Mouse (Mus musculus) lung, postnatal 36 days (tissue): ENCODE data around the gene Scg3.

Experiments used
- DNase-seq: peaks from one replicate; pipeline ENCODE4 v3.0.0; 2022; ENCODE audit warnings: mixed read lengths

Scg3 gene

DNA sequence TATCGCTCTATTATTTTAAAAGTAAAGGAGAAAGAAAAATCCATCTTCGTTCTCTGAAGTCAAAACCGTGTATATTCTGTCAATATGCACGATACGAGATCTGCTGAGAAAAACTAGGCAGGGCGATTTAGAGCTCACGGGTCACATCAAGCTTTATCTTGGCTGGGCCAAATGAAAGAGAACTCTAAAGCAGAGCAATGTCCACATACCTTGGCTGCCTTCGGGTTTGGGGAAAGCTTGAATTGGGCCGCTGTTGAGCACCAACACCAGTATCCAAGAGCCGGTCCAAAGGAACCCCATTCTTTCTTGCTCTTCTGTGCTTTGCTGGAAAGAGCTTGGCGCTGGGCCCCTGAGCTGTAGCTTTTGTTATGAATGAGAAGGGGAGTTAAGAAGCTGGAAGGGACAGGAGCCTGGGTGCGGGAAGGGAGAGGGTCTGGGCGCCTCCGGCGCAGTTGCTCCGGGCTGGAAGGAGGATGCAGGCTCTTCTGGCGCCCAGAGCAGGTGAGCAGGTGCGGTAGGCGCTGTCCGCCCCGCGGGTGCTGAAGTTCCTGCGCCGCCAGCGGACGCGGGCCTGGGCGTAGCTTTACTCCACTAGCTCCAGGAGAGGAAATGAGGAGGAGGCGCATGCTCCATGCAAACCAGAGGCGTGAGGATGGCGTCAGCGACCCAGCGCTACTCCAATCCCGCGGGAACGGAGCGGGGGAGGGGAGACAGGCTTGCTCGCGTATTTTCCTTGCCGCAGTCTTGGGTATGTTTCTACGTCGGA, at the start of gene Scg3:
Gene Scg3, minus strand, starts transcription at position 631 of the 766 bp plus-strand sequence.
- DNase-seq, result peak; percentile 59

DNA sequence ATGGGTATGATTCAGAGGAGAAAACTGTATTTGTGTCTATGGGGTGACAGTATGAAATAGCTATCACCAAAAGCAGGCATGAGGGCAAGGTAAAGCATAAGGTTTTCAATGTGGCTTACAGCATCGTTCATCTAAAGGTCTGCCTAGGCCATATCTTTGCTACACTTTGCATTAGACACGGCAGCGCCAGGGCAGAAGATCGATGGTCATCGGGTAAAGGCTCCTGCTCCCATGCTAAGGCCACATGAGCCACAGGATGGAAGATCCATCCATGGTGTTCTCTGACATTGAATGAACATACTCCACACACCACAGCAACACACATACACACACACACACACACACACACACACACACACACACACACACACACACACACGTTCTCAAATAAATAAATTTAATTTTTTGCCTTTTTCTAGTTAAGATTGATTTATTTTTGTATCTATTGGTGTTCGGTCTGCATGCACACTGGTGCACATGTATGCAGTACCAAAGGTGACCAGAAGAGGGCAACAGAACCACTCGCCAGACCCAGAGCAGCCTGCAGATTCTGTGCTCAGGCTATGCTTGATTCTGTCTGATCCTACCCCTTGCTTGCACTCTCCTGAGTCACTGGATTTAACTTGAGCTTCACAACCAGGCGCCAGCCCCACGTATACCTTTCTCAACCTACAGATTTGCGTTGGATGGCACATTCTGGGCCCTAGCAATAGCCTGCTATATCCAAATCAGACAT, 36.3 kb upstream of the Scg3 start:
- DNase-seq, result peak; percentile 76

DNA sequence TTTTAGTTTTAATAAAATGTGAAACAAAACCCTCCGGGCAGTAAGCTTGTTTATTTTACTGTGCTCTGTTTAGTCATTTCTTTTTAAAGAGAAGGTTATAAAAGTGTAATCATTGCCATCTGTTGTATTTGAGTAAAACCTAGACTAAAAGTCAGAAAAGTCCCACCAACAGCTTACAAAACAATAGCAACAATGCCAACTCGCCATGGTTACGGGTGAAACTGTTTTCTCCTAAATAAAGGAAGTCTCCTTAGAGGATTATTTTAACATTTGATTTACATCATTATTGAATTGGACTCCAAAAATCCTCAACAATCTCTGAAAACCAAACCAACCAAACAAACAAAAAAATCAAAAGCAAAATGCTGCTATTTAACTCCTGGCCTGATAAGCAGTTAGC, 35.6 kb upstream of the Scg3 start:
- DNase-seq, result peak; percentile 20

DNA sequence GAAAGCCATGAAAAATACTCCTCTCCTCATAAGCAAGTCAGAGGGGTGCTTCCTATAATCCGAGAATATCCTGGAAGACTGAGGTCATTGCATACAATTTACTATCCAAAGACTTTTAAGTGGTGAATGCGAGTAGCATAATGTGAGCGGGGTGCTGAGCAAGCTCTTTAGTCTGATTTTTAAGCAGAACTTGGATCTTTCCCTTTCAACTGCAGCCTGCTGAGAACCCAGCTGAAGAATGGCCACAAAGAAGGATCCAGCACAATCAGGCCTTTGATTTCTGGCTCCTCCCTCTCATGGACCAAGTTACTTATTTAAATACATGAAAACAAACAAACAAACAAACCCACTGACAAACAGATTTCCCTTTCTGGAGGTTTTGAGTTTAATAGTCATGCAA, 916 bp upstream of the Scg3 start:
- DNase-seq, result no peak

DNA sequence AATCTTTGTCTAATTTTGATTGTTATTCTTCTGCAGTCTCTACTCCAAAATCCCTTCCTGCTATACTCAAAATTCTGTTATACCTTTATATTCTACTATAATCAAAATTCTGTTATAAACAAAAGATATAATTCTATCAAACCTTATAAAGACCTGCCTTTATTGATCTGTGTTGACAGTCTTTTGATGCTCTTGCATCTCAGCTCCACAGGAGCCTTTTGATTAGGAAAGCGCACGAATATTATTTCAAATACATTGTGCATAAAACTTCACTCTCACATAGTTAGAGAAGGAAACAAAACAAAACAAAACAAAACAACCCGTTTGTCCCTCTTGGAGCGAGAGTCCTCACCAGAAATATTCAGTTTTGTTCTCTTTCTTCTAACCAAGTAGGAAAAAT, 436 bp upstream of the Scg3 start:
- no peak for DNase-seq

DNA sequence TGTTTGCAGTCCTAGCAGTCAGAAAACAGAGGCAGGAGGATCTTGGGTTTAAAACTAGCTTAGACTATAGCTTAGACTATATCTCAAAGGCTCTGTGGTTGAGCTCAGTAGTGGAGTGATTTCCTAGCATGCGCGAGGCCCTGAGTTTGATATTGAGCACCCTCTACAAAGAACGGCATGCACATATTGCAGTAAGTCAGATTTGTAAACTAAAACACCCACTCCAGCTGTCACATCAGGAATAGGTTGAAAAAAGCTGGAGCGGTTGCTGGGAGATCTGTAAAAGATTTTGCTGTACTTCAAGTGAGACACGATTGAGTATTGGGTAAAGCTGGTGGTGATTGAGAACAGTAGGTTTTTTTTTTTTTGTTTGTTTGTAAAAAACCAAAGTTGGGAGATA, 3.2 kb downstream of the Scg3 start:
- DNase-seq, result no peak

DNA sequence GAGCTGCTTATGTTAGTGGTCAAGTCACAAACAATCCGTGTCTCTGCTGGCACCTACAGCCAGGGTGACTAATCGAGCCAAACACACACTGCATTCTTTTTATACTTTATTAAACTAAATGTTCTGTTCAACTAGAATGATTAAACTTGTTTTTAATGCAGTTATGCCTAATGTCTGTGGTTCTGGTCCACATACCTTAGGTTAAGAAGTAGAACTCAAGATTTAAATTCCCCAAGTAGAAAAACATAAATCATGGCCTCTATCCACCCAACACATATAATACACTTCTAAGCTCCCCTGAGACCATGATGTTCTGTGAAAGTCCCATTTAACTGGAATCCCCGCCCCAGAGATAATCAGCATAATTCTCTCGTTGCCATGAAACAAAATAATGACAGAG, 4.2 kb downstream of the Scg3 start:
- no peak for DNase-seq

DNA sequence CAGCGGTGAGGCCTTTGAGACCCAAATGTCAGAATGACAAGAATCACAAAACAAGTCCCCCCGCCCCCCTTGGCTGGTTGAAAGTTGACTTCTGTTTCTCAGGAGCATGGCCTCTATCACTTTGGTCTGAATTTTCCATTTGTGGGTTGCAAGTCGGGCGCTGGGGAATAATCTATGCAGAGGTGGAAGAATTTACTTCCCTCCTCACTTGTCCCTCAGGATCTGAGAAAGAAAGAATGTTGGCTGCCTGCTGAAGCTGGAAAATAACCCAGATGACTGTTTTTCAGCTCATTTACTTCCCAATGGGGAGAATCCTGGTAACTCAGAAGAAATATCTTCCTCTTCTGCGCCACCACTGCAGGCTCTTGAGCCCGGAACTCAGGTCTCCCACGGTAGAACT, 5.5 kb downstream of the Scg3 start:
- no peak for DNase-seq

DNA sequence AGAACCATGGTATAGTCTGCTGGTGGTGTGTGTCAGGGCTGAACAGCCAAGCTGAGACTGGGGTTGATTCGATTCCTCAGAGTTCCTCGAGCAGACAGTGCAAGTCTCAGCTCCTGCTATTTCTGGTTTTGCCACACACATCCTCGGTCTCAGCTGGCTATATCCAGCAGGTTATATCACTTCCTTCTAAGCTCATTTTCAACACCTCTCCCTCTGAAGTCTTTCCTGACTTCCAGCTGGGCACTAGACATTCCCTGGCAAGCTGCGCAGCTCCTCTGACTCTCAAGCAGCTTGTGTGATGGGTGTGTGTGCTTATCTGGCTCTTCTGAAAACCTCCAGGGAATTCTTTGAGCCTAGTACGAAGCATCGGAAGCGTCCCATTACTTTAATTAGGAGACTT, 7.6 kb downstream of the Scg3 start:
- DNase-seq, result no peak

DNA sequence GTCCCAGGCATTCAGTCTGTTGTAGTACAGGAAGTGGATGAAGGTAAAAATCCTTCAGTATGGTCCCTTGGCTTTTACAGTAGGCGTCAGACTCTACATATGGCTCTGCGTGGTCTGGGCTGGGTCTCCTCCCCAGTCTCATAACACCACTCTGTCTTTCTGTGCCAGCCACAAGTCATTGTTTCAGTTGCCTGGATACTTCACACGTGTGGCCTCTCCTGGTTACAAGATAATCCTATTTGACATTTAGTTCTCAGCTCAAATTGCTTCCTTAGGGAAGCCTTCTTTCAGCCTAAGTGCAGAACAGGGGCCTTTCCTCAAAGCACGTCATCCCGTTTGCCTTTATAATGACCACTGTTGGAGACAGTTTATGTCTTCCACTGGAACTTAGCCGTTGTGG, 11.1 kb downstream of the Scg3 start:
- no peak for DNase-seq

DNA sequence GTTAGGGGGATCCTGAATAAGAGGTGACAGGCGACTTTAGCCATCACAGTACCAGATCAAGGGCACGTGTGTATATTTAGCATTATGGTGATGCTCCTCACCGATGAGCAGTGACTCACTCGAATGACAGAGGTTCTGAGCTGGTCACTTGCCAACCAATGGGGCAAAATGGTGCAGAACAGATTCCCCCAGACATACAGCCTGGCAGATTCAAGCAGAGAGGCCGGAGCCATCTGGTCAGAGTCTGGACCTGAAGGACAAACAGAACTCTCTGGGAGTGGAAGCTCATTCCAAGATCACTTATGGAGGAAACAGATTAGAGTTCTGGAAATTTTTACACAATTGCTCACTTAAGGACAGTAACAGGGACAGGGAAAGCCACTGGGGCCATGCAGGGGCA, 17.2 kb downstream of the Scg3 start:
- DNase-seq, result peak; percentile 10

DNA sequence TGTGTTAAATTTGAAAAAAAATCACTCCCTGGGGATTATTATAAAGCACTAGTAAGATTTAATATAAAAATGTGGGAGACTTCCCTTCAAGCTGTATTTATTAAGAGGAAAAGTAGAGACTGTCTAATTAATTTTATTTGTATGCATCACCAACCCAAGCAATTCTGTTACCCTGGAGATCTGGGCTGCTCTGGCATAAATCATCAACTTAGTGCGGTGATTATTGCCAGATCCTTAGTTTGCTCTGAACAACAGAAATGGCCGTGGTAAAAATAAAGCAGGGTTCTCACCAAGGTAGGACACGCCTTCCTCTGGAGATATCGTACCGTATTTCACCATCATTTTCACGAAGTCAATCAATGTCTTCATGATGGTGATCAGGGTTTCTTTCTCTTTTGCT, 18.5 kb downstream of the Scg3 start:
- DNase-seq, result no peak

DNA sequence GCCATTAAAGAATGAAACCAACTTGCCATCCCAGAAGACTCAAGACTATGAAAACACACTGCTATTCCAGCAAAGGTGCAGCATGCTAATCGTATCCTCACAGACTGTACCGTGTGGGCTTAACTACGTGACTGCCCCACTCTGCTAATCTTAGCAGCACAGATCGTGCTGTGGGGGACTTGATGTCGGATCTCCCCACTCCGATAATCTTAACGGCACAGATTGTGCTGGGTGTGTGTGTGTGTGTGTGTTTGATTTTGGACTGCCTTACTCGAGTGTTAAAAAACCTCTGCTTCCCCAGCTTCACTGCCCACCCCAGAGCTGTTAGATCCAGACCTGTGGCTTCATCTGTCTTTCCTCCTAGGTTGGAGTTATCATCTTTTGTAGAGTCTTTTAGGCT, 22.9 kb downstream of the Scg3 start:
- DNase-seq, result no peak

DNA sequence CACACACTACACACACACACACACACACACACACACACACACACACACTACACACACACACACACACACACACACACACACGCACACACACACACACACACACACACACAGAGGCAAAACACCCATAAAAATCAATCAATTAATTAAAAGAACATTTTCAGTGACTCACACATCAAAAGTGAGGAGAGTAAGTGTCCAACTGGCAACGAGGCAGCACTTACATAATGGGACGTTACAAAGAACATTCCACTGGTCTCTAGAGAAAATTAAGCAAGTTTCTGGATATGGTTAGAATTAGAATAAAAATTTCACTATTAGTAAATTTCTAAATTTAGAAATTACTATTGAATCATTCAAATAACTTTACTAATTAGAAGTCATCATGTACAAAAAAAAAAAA, 27.4 kb downstream of the Scg3 start:
- peak; percentile 13 for DNase-seq

DNA sequence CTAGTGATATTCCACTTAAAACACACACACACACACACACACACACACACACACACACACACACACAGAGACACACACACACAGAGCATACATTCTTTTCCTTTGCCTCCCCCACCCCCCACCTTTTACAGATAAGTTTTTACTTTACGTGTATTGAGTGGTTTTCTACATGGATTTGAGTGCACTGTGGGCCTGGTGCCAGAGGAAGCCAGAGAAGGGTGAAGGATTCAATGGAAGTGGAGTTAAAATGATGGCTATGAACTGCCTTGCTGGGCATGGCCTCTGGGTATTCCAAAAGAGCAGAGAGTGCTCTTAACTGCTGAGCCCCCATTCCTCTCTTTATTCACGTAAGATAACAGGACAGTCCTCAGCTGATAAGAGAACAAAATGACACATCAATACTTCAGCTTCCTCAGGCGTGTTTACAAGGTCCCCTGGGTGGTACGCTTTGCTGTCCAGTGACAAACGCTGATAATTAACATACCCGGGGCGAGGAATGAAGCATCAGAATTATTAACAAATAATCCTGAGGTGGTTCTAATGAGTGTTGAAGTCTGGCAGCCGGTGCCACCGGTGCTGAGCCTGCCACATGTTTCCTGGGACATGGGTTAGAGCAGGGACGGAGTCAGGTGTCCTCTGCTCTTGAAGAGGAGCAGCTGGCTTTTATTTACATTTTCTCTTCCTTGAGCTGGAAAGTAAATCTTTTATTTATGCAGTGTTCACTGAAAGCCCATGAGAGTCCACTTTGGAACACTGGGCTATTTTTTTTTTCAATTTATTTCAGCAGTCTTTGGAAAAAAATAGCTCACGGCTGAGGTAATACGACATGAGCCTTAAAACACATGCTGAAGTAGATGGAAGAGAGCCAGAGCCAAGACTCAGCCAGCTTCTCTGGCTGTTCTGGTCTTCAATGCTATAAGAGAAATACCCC, 29.6 kb downstream of the Scg3 start:
- no peak for DNase-seq

DNA sequence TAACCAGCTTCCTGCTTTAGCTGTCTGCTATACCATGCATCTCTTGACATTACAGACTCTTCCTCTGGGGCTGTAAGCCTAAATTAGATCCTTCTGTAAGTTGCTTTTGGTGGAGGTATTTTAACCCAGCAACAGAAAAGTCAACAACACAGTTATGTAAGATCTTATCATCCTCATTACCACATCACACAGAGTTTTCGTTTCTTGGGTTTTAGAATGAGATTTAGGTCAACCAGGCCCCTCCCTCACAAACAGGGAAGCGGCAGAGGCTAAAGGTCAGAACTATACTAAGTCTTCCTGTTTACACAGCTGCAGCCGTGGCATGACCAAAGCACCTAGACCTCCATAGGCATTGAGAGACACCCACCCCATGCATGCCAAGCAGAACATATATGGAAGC, 38.5 kb downstream of the Scg3 start:
- no peak for DNase-seq

DNA sequence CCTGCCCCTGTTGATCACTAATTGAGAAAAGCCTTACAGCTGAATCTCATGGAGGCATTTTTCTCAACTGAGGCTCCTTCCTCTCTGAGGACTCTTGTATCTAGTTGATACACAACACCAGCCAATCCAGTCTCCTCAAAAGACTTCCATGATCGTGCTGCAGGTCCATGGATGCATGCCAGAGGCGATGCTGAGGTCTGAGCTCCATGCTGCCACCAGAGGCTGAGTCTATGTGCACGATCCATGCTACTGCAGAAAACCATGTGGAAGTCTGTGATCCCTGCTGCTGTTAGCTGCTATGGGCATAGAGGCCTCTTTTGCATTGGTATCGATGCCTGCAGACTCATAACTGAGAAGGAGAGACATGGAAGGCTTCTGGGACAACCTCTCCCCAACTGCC, 49.6 kb downstream of the Scg3 start:
- DNase-seq, result no peak

DNA sequence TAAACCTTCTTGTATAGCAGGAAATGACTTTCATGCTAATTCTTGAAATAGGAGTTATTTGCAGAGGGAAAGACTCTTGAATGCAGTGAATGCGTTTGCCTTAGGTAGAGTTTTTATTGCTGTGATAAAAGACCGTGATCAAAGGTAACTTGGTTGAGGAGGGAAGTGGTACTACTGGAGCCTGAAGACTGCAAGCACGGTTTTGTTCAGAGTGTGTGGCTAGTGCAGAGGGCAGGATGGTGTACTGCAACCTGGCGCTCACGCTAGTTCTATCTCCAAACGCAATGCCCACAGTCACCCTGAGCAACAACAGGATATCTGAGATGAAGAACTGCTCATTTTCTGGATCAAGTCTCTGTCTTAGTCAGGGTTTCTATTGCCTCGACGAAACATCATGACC, 50.3 kb downstream of the Scg3 start:
- DNase-seq, result no peak

DNA sequence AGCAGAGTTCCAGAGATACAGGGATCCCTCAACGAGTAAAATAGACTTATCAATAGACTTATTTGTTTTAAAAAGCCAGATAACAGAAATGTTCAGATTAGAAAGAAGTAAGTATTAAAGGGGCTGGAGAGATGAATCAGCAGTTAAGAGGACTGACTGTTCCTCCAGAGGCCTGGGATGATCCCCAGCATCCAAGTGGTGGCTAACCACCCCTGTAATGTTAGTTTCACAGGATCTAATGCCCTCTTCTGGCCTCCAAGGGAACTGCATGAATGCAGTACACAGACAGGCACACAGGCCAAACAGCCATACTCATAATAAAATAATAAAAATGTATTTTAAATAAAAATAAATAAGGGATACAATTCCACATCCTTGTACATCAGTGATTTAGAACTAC, 51.0 kb downstream of the Scg3 start:
- peak; percentile 46 for DNase-seq

DNA sequence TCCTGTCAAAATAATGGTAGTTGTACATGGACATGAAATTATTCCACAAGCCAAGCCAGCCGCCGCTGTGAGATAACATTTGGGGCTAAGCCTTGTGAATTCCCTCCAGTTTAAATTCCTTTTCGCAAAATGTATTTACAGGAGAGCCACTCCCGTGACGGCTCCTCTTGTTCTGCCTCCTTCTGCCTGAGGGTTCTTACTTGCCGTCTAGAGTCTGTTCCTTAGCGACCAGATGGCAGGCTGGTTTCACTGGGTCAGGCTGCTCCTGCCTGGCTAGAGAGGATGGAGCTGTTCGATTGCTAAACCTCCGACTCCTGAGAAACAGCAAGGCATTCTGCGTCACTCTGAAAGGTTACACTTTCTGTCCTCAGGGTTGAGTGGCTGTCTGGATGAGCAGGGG, 51.7 kb downstream of the Scg3 start:
- DNase-seq, result no peak

DNA sequence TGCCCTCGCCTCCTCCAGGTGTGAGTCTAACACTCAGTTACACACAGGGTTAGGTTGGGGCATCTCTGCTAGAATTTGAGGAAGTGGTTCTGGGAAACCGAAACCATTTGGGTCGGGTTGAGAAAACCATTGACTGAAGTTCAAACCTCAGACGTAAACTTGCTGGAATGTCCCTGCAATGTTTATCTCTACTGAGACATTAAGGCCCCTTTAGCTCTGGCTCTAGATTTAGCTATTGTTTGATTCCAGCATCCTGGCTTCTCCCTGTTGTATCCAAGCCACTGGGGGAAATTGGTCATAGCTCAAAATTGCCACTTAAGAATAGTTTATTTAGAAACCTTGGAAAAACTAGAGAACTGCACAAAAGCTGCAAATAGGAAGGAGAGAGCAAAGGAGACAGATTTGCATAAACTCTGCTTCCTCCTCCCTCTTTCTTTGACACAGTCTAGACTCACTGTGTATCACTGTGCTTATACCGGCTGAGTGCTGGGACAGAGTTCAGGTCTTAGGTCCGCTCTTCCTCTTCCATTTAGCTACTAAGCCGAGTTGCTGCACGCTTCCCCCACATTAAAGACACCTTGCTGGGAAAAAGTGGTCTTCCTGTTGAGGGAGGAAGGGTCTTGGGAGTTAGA, 52.9 kb downstream of the Scg3 start:
- DNase-seq, result peak; percentile 49

DNA sequence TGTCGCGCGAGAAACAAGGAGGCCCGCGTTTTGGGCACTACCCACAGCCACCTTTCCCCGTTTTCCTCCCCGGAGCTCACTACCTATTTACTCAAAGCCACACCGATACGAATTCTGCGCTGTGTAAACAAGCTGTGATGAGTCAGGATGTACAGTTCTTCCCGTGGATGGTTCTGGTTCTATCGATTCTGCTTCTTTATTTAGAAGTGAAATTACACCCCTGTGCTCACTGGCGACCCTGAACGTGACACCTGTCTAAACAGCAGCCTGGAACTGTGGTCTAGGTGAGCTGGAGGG, 57.6 kb downstream of the Scg3 start:
- no peak for DNase-seq
